23 mouse cellular contexts compared by ENCODE assay signal in the genomic region with DNA sequence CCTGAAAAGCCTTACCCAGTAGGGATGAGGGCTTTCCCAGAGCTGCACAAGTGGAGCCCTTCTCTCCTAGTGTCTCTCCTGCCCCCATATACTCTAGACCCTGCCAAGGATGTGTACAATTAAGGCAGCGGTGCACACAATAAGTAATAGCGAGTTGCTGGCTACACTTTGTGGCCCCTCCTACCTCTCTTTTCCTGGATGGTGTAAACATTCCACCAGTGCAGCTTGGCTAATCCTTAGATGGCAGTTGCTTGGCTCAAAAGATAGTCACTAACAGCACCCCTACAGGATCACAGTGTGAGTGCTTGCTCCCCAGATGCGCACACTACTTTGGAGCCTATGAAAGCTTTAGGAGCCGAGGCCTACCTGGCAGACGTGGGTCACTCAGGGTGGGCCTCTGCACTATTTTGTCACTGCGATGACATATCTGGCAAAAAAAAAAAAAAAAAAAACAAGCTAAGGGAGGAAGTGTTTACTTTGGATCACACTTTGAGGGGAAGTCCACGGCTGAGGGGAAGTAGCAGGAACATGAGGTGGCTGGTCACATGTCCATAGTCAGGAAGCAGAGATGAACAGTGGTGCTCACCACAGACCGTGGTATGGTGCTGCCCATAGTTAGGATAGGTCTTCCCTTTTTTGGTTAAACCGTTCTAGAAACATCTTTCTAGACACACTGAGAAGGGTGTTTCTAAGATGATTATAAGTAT. TPM values are rescaled to one million over a fixed set of nuclear protein-coding genes. Genes with fewer than 3 reads are reported as not detected.
DNase-seq lines count a peak whose midpoint lies in the region; ATAC-seq and TF ChIP-seq lines count a peak whose summit lies in the region.
"Had no signal": no experiment of that assay in that cellular context is flagged by ENCODE, and none has a peak within 500 bp of the region (broad histone marks: within the 10 kb centered on the region; RNA-seq: fewer than 3 reads in every experiment).

No protein-coding gene starts in this region.

- peak; percentile 96 for DNase-seq in heart, adult 11 months
- peak; percentile 45 for DNase-seq in lung, postnatal 0 days (ENCODE audit: low spot score)
- DNase-seq in lung, postnatal 25 days (ENCODE audit: low spot score): no peak
- DNase-seq in splenic B cell, adult 2 months (ENCODE audit: low read depth, low spot score): peak; percentile 22
- DNase-seq in kidney, adult 11 months: no peak
- DNase-seq: adrenal gland, postnatal 25 days; cerebellum, adult 9-10 months; embryo, embryonic 11 days; gastrocnemius, postnatal 10 days; layer of hippocampus, postnatal 36 days; left cerebral cortex, postnatal 4 days; liver, embryonic 13.5 days had no signal

- H3K4me2 ChIP-seq in heart, embryonic 11.5 days: no peak overlapping the region
- H3K4me2 ChIP-seq in lung, postnatal 0 days (replicated peaks; ENCODE audit: low read depth, low read length): no peak overlapping the region
- H3K4me2 ChIP-seq: embryonic facial prominence, embryonic 15.5 days; heart, embryonic 13.5 days; hindbrain, embryonic 12.5 days; liver, embryonic 13.5 days; midbrain, embryonic 13.5 days had no signal

- no peak overlapping the region for H3K4me3 ChIP-seq in heart, embryonic 11.5 days (ENCODE audit: low read depth, low read length)
- H3K4me3 ChIP-seq in lung, postnatal 0 days (ENCODE audit: low read depth, low read length): no peak overlapping the region
- H3K4me3 ChIP-seq in macrophage (ENCODE audit: inconsistent target): no peak overlapping the region
- H3K4me3 ChIP-seq: embryonic facial prominence, embryonic 15.5 days; forebrain, embryonic 10.5 days; heart, embryonic 13.5 days; hindbrain, embryonic 12.5 days; liver, embryonic 13.5 days; midbrain, embryonic 13.5 days had no signal

- no peak for ATAC-seq in heart, embryonic 11.5 days (replicated peaks; ENCODE audit: insufficient number of reproducible peaks, low FRiP score, low TSS enrichment)
- ATAC-seq in lung, postnatal 0 days: no peak
- ATAC-seq in cerebellum, adult (ENCODE audit: insufficient number of reproducible peaks, low FRiP score, low TSS enrichment): no peak
- ATAC-seq: activated CD4-positive, CD25-positive, alpha-beta regulatory T cell, adult 4 months; midbrain, embryonic 13.5 days; Patski had no signal

- H3K27me3 ChIP-seq in heart, embryonic 11.5 days (ENCODE audit: control insufficient read depth, insufficient read depth, low read length): no peaks in the 10 kb centered on the region
- no peaks in the 10 kb centered on the region for H3K27me3 ChIP-seq in lung, postnatal 0 days (replicated peaks; ENCODE audit: insufficient read depth, low read length)
- H3K27me3 ChIP-seq in splenic B cell, adult 2 months (ENCODE audit: control insufficient read depth, insufficient read depth, low read length, poor library complexity, severe bottlenecking): no peaks in the 10 kb centered on the region
- H3K27me3 ChIP-seq: embryonic facial prominence, embryonic 15.5 days; heart, embryonic 13.5 days; hindbrain, embryonic 12.5 days; liver, embryonic 13.5 days; midbrain, embryonic 13.5 days; Patski had no signal

- no peak overlapping the region for H3K27ac ChIP-seq in heart, embryonic 11.5 days (ENCODE audit: low read depth, low read length)
- H3K27ac ChIP-seq in lung, postnatal 0 days (ENCODE audit: low read length): no peak overlapping the region
- H3K27ac ChIP-seq in macrophage: peak overlapping the region; percentile 71
- H3K27ac ChIP-seq: embryonic facial prominence, embryonic 15.5 days; forebrain, embryonic 10.5 days; heart, embryonic 13.5 days; hindbrain, embryonic 12.5 days; kidney, postnatal 0 days; liver, embryonic 13.5 days; midbrain, embryonic 13.5 days had no signal

- H3K4me1 ChIP-seq in heart, embryonic 11.5 days (ENCODE audit: control insufficient read depth, insufficient read depth, low read length): no peaks in the 10 kb centered on the region
- no peaks in the 10 kb centered on the region for H3K4me1 ChIP-seq in lung, postnatal 0 days (ENCODE audit: insufficient read depth, low read depth, low read length)
- H3K4me1 ChIP-seq: hindbrain, embryonic 12.5 days; midbrain, embryonic 13.5 days had no signal

- no peak for TF ChIP-seq EP300 in lung, postnatal 0 days (IDR thresholded peaks at IDR 0.05)

- no peaks in the 10 kb centered on the region; the same call in 1 of the 2 replicates for H3K9me3 ChIP-seq in heart, embryonic 11.5 days (replicated peaks; ENCODE audit: control insufficient read depth, low read length)
- H3K9me3 ChIP-seq in lung, postnatal 0 days (ENCODE audit: low read length): no peaks in the 10 kb centered on the region
- H3K9me3 ChIP-seq: forebrain, embryonic 10.5 days; liver, embryonic 13.5 days had no signal

- H3K9ac ChIP-seq in heart, embryonic 11.5 days (ENCODE audit: low read depth, low read length): no peak overlapping the region
- no peak overlapping the region for H3K9ac ChIP-seq in lung, postnatal 0 days (replicated peaks; ENCODE audit: low read depth)
- H3K9ac ChIP-seq: embryonic facial prominence, embryonic 15.5 days; heart, embryonic 13.5 days; hindbrain, embryonic 12.5 days; liver, embryonic 13.5 days; midbrain, embryonic 13.5 days had no signal

- no peaks in the 10 kb centered on the region for H3K79me2 ChIP-seq in macrophage (ENCODE audit: inconsistent target)

- TF ChIP-seq CTCF in lung, postnatal 0 days (IDR thresholded peaks at IDR 0.05): peak; percentile 25; the same call in 1 of the 2 replicates

- WGBS in heart, embryonic 11.5 days (ENCODE audit: insufficient replicate concordance): 69% methylated on average over 9 of the region's 9 CpGs
- 66% methylated on average over 9 of the region's 9 CpGs for WGBS in lung, postnatal 0 days
- WGBS in macrophage (ENCODE audit: missing documents): 56% methylated on average over 7 of the region's 9 CpGs

- no peaks in the 10 kb centered on the region for H3K36me3 ChIP-seq in heart, embryonic 11.5 days (ENCODE audit: control insufficient read depth, insufficient read depth, low read length)
- H3K36me3 ChIP-seq in lung, postnatal 0 days (ENCODE audit: insufficient read depth, low read length): no peaks in the 10 kb centered on the region
- H3K36me3 ChIP-seq in macrophage (ENCODE audit: inconsistent target): no peaks in the 10 kb centered on the region
- H3K36me3 ChIP-seq in splenic B cell, adult 2 months (ENCODE audit: control insufficient read depth, insufficient read depth, low read length, poor library complexity, severe bottlenecking): no peaks in the 10 kb centered on the region
- H3K36me3 ChIP-seq: embryonic facial prominence, embryonic 15.5 days; forebrain, embryonic 10.5 days; heart, embryonic 13.5 days; hindbrain, embryonic 12.5 days; liver, embryonic 13.5 days; midbrain, embryonic 13.5 days had no signal

RNA-seq across cellular contexts. Expression of a gene that starts 57.6 kb away (rescaled TPM):
- 6.0 and 8.9 TPM in 2 replicates for polyA plus RNA-seq in heart, embryonic 11.5 days (2014; fragmentation: Nextera tagmentation; extraction: Ambion mirVana)
- polyA plus RNA-seq in lung, postnatal 0 days (2015; fragmentation: Nextera tagmentation; extraction: Ambion mirVana): 5.0 and 5.2 TPM in 2 replicates
- total RNA-seq in macrophage (2018; cell fraction: chromatin; rRNA removed): 100 to 1,000 TPM in 16 of 26 experiments, 10 to 100 TPM in 10; 73.4 to 834 (median 156) TPM
- 100 to 1,000 TPM in 4 of 26 experiments, 10 to 100 TPM in 22; 22.3 to 172 (median 30.3) TPM for total RNA-seq in macrophage (2018; cell fraction: cytosol; rRNA removed)
- 100 to 1,000 TPM in 15 of 26 experiments, 10 to 100 TPM in 11; 35.2 to 511 (median 111) TPM for total RNA-seq in macrophage (2018; cell fraction: nucleus; rRNA removed)
- 28.1 to 43.7 TPM (median 33.5 TPM) in 3 replicates for polyA plus RNA-seq in macrophage (2018)

Comparison
In these comparisons a context has a peak if more than half of its experiments do, and no peak if none do; other contexts are left out.
1. DNase-seq: peak in heart, adult 11 months (single experiment), lung, postnatal 0 days (single experiment) and splenic B cell, adult 2 months (single experiment); none in lung, postnatal 25 days (single experiment) and kidney, adult 11 months (single experiment).